Mouse (Mus musculus): ENCODE results near the gene Elf2. TPM values are rescaled to one million over a fixed set of nuclear protein-coding genes. Genes with fewer than 3 reads are reported as not detected.

Gene Elf2
- polyA plus RNA-seq, 1 experiment from 2014 or later = 22.3 TPM

DNA sequence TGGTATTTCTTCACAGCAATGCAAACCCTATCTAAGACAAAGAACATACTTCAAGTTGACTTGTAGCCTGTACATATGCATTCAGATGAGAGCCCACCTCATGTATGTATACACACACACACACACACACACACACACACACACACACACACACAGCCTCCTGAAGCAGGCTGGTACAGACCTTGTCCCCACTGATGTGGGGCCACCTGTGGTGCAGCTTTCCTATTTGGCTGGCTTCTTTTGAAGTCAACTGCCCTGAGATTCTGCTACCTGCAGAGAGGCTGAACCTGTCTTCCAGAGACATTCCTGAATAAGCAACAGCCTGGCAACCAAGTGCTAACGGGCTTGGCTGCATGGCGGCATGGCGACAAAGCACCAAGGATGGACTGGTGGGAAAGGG lies 130.0 kb downstream of the Elf2 start:
- Histone ChIP-seq H3K9me3 (replicated peaks) (no peaks in the 10 kb centered on the region), H3K4me1 (replicated peaks) (no peaks in the 10 kb centered on the region), H3K9ac (no peak overlapping the region), H3K4me3 (replicated peaks) (no peak overlapping the region), H3K27me3 (no peaks in the 10 kb centered on the region), H3K27ac (replicated peaks) (peak overlapping the region; percentile 67; the same call in 1 of the 2 replicates), H3K4me2 (no peak overlapping the region), H3K36me3 (replicated peaks) (no peaks in the 10 kb centered on the region)
- 90% methylated on average over 3 of the region's 3 CpGs for WGBS (ENCODE audit: insufficient replicate concordance)
- no peak for ATAC-seq (ENCODE audit: insufficient read depth)

DNA sequence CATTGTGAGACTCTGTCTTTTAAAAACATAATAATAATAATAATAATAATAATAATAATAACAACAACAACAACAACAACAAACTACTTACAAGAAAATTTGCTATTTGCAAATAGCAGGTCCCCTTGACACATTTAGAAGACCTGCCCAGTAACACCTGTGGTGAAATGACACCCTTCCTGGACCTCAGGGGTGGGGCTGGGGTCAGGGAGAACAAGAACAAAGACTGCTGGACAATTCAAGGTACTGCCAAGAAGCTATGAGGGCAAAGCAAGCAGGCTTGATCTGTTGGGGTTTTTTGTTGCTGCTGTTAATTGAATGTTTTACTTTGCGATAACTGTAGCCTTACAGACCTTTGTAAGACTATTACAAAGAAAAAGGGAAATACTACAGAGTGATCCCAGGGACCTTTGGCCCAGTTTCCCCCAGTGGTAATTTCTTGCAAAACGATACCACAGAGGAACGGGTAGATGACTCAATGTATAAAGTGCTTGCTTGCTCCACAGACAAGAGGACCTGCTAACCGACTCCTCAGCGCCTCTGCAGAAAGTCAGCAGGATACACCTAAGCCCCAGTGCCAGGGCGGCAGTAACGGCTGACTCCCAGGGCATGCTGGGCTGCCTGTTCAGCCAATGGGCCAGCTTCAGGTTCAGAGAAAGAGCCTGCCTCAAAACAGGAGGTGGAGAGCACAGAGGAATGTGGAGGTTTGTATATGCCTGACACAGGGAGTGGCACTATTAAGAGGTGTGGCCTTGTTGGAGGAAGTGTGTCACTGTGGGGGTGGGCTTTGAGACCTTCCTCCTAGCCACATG lies 130.8 kb downstream of the Elf2 start:
- no peak overlapping the region for H3K4me3 ChIP-seq (replicated peaks)
- peak overlapping the region; percentile 67 for H3K27ac ChIP-seq (replicated peaks)
- no peaks in the 10 kb centered on the region for H3K9me3 ChIP-seq (replicated peaks)
- WGBS (ENCODE audit: insufficient replicate concordance) = 61% methylated on average over 7 of the region's 7 CpGs
- H3K4me1 ChIP-seq (replicated peaks) = no peaks in the 10 kb centered on the region; the same call in 1 of the 2 replicates
- no peaks in the 10 kb centered on the region for H3K27me3 ChIP-seq
- peak; percentile 56 for ATAC-seq (ENCODE audit: insufficient read depth)
- no peak overlapping the region for H3K9ac ChIP-seq
- no peaks in the 10 kb centered on the region for H3K36me3 ChIP-seq (replicated peaks)
- peak overlapping the region; percentile 13; the same call in 1 of the 2 replicates for H3K4me2 ChIP-seq

GRCm38 (mm10) chr3:51208633-51209032 lies 131.8 kb downstream of the Elf2 start:
- 0 out of 2 replicates have a peak overlapping the region, but pooled peaks have one; percentile 9 for H3K27ac ChIP-seq (replicated peaks)
- no peaks in the 10 kb centered on the region; the same call in 1 of the 2 replicates for H3K4me1 ChIP-seq (replicated peaks)
- 51% methylated on average over 5 of the region's 5 CpGs for WGBS (ENCODE audit: insufficient replicate concordance)
- no peak overlapping the region for H3K4me3 ChIP-seq (replicated peaks)
- H3K36me3 ChIP-seq (replicated peaks) = no peaks in the 10 kb centered on the region
- ATAC-seq (ENCODE audit: insufficient read depth) = no peak
- H3K9ac ChIP-seq = no peak overlapping the region
- no peaks in the 10 kb centered on the region for H3K9me3 ChIP-seq (replicated peaks)
- no peak overlapping the region for H3K4me2 ChIP-seq
- no peaks in the 10 kb centered on the region for H3K27me3 ChIP-seq

GRCm38 (mm10) chr3:51206521-51206920 lies 133.9 kb downstream of the Elf2 start:
- no peak overlapping the region for H3K4me2 ChIP-seq
- H3K9ac ChIP-seq = no peak overlapping the region
- H3K4me1 ChIP-seq (replicated peaks) = no peaks in the 10 kb centered on the region; the same call in 1 of the 2 replicates
- H3K4me3 ChIP-seq (replicated peaks) = no peak overlapping the region
- no peak overlapping the region for H3K27ac ChIP-seq (replicated peaks)
- H3K36me3 ChIP-seq (replicated peaks) = no peaks in the 10 kb centered on the region
- H3K9me3 ChIP-seq (replicated peaks) = no peaks in the 10 kb centered on the region
- no peaks in the 10 kb centered on the region for H3K27me3 ChIP-seq
- 80% methylated on average over 7 of the region's 7 CpGs for WGBS (ENCODE audit: insufficient replicate concordance)
- no peak for ATAC-seq (ENCODE audit: insufficient read depth)

DNA sequence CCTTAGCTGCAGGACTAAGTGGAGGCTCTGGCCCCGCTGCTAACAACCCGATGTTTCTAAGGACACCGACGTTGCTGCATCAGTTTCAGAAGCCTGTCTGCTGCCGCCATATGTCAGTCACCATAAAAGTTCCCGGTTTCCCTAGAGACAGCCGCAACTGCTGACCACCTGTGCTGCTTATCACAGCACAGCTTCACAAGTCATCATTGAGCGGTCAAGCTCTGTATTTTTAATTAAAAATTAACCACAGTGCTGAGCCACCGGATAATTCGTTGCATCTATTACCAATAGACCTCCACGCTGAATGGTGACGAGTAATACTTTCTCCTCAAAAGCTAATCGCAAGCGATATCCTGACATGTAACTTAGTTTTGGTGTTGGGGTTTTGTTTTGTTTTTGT lies 135.6 kb downstream of the Elf2 start:
- no peaks in the 10 kb centered on the region for H3K27me3 ChIP-seq
- ATAC-seq (ENCODE audit: insufficient read depth) = no peak
- no peak overlapping the region for H3K4me3 ChIP-seq (replicated peaks)
- H3K9ac ChIP-seq = no peak overlapping the region
- no peak overlapping the region for H3K4me2 ChIP-seq
- no peak overlapping the region for H3K27ac ChIP-seq (replicated peaks)
- no peaks in the 10 kb centered on the region; the same call in 1 of the 2 replicates for H3K4me1 ChIP-seq (replicated peaks)
- no peaks in the 10 kb centered on the region for H3K9me3 ChIP-seq (replicated peaks)
- 87% methylated on average over 14 of the region's 14 CpGs for WGBS (ENCODE audit: insufficient replicate concordance)
- no peaks in the 10 kb centered on the region for H3K36me3 ChIP-seq (replicated peaks)

DNA sequence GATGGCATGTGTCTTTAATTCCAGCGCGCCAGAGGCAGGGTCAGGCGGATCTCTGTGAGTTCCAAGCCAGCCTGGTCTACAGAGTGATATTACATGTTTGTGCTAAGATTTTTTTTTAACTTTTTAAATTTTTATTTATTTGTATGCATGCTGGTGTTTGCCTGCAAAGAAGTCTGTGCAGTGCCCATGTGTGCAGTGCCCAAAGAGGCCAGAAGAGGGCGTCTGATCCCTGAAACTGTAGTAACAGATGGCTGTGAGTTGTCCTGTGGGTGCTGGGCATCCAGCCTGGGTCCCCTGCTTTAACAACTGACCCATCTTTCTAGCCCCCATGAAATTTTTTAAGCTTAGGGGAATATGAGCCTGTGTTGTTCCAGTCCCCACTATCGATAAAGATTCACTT lies 136.0 kb downstream of the Elf2 start:
- WGBS (ENCODE audit: insufficient replicate concordance) = 74% methylated on average over 5 of the region's 5 CpGs
- no peak overlapping the region for H3K9ac ChIP-seq
- H3K36me3 ChIP-seq (replicated peaks) = no peaks in the 10 kb centered on the region
- no peak overlapping the region for H3K4me3 ChIP-seq (replicated peaks)
- no peaks in the 10 kb centered on the region for H3K9me3 ChIP-seq (replicated peaks)
- no peaks in the 10 kb centered on the region; the same call in 1 of the 2 replicates for H3K4me1 ChIP-seq (replicated peaks)
- no peak for ATAC-seq (ENCODE audit: insufficient read depth)
- no peak overlapping the region for H3K27ac ChIP-seq (replicated peaks)
- no peaks in the 10 kb centered on the region for H3K27me3 ChIP-seq
- no peak overlapping the region for H3K4me2 ChIP-seq

DNA sequence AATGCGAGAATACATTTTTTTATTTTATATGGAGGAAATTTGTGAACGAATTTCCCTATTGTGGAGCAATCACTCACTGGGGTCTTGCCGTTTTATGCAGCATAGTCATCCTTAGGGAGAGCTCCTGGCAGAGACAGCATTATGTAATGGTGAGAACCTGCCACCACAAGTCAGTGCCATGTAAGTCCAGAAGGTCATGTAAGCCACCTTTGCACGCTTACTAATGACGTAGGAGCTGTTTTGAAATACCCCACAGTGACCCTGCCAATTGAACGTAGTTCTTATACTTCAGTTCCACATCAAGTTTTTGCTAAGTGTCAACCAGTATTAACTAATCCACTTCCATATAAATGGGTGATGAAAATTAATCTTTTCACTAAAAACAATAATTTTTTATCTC lies 136.6 kb downstream of the Elf2 start:
- no peaks in the 10 kb centered on the region for H3K9me3 ChIP-seq (replicated peaks)
- H3K36me3 ChIP-seq (replicated peaks) = no peaks in the 10 kb centered on the region
- no peak overlapping the region for H3K27ac ChIP-seq (replicated peaks)
- no peak overlapping the region for H3K9ac ChIP-seq
- 69% methylated on average over 6 of the region's 6 CpGs for WGBS (ENCODE audit: insufficient replicate concordance)
- no peak for ATAC-seq (ENCODE audit: insufficient read depth)
- H3K27me3 ChIP-seq = no peaks in the 10 kb centered on the region
- no peak overlapping the region for H3K4me2 ChIP-seq
- H3K4me1 ChIP-seq (replicated peaks) = no peaks in the 10 kb centered on the region; the same call in 1 of the 2 replicates
- no peak overlapping the region for H3K4me3 ChIP-seq (replicated peaks)

Small RNA genes lying within 50 kb of the gene (microRNA-seq; reads per million reads assigned to microRNA genes)
- not detected for gene Gm24282

Other genes with a start within 250 kb of the Elf2 start
- gene Noct, start 116.2 kb downstream of the Elf2 start, polyA plus RNA-seq (2015; fragmentation: Nextera tagmentation; extraction: Ambion mirVana) = 22.0 and 24.2 TPM in 2 replicates
- 1.3 and 1.9 TPM in 2 replicates for gene Mgarp, start 56.1 kb upstream of the Elf2 start, polyA plus RNA-seq (2015; fragmentation: Nextera tagmentation; extraction: Ambion mirVana)
- gene Ndufc1, start 68.3 kb upstream of the Elf2 start, polyA plus RNA-seq (2015; fragmentation: Nextera tagmentation; extraction: Ambion mirVana) = 308 and 386 TPM in 2 replicates
- gene Naa15, start 74.5 kb upstream of the Elf2 start, polyA plus RNA-seq (2015; fragmentation: Nextera tagmentation; extraction: Ambion mirVana) = 20.4 and 22.3 TPM in 2 replicates
- gene Rab33b, start 143.3 kb upstream of the Elf2 start, polyA plus RNA-seq (2015; fragmentation: Nextera tagmentation; extraction: Ambion mirVana) = 4.4 and 4.7 TPM in 2 replicates
- 0.45 and 0.46 TPM in 2 replicates for gene Setd7, start 220.2 kb upstream of the Elf2 start, polyA plus RNA-seq (2015; fragmentation: Nextera tagmentation; extraction: Ambion mirVana)

All from liver, embryonic 15.5 days (tissue).